Mouse (Mus musculus) spleen, adult 2 months (tissue): ENCODE data around the gene Lrrc42. TPM values are rescaled to one million over a fixed set of nuclear protein-coding genes. Genes with fewer than 3 reads are reported as not detected.

Experiments
- DNase-seq, 2 experiments: peaks; one replicate each; pipeline versions ENCODE4 v3.0.0 to v3.0.0-alpha.2; 2012 to 2021; ENCODE audit warnings: low spot score in 2 of 2, low read depth in 1 of 2
- H3K27ac ChIP-seq: fragments of 200-500 bp; 2 replicates; pipeline ENCODE4 v1.5.1; 2012; ENCODE audit warnings: low read length, inconsistent platforms; ENCODE audit not compliant: insufficient read depth
- H3K27me3 ChIP-seq: fragments of 200-500 bp; 2 replicates; pipeline ENCODE4 v1.6.1; 2012; ENCODE audit warnings: mild to moderate bottlenecking, moderate library complexity, low read length, inconsistent platforms; ENCODE audit not compliant: control insufficient read depth, insufficient read depth
- H3K36me3 ChIP-seq: fragments of 200-500 bp; 2 replicates; pipeline ENCODE4 v1.6.1; 2012; ENCODE audit warnings: mild to moderate bottlenecking, low read length, inconsistent platforms; ENCODE audit not compliant: control insufficient read depth, insufficient read depth
- H3K4me1 ChIP-seq: fragments of 200-500 bp; 2 replicates; pipeline ENCODE4 v1.6.1; 2011; ENCODE audit warnings: inconsistent platforms; ENCODE audit not compliant: control insufficient read depth, insufficient read depth, insufficient read length
- H3K4me3 ChIP-seq: fragments of 200-500 bp; 2 replicates; pipeline ENCODE4 v1.5.1; 2011; ENCODE audit warnings: mild to moderate bottlenecking, inconsistent platforms; ENCODE audit not compliant: insufficient read depth, insufficient read length; ENCODE audit errors: extremely low read depth
- CTCF ChIP-seq: fragments of 200-500 bp; IDR thresholded peaks from 2 replicates; pipeline ENCODE4 v1.5.1; 2011; ENCODE audit warnings: mild to moderate bottlenecking, inconsistent platforms; ENCODE audit not compliant: insufficient read depth, insufficient read length, insufficient replicate concordance; ENCODE audit errors: extremely low read depth
- POLR2A ChIP-seq: fragments of 200-500 bp; IDR thresholded peaks from 2 replicates; pipeline ENCODE4 v1.6.1; 2011; ENCODE audit warnings: low read depth, low read length, inconsistent platforms
- WGBS: fragments of 180-500 bp; shearing (Covaris S2); methylation state at CpG from one replicate; pipeline ENCODE4 v1.1.7; 2018; 5-methylcytosine and 5-hydroxymethylcytosine counted together
- polyA plus RNA-seq: library from polyadenylated mRNA; depleted of rRNA; stranded (reverse); fragments of >200 nt; gene quantifications from 2 replicates; pipeline ENCODE4 v1.2.3, GENCODE M21; 2012

The Lrrc42 gene
- polyA plus RNA-seq, 1 experiment, result 6.0 TPM

DNA sequence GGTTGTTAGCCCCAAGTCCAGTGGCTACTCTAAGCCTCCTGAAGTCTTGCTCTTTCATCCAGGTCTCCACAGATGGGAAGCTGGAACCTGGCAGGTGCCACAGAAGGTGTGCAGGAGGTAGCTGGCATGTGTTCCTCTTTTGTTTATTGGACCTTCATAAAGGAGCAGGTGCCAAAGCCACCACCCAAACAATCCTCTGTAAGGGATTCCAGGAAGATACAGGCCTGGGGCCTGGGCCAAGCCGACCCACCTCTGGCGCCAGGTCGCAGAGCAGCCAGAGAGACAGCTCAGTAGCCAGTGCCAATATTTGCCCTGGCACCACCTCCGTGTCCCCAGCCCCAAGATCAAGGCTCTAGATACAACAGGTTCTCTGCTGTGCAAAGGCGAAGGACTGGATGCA lies 31.8 kb downstream of the Lrrc42 start:
- Histone ChIP-seq H3K36me3 (no peaks in the 10 kb centered on the region), H3K27ac (no peak overlapping the region), H3K4me1 (no peaks in the 10 kb centered on the region), H3K4me3 (no peak overlapping the region), H3K27me3 (no peaks in the 10 kb centered on the region)
- TF ChIP-seq POLR2A (no peak), CTCF (no peak)
- DNase-seq, result no peak
- WGBS, result 80% methylated on average over 5 of the region's 5 CpGs

DNA sequence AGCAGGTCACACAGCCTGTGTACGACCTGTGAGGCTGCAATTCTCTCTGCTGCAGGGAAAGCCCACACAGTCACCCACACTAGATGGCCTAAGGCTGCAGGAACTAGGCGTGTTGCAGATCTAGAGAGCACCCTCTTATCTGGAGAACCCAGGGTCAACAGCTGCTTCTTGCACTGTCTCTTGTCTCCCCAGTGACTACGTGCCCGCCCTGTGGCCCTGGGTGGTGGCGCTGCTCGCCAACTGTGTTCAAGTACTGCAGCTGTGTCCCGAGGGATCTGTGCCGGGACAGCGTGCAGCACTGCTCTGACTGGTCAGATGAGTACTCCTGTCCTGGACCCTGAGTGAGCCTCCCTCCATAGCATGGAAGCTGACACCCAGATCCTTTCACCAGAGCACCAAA lies 35.8 kb downstream of the Lrrc42 start:
- Histone ChIP-seq H3K27ac (no peak overlapping the region), H3K36me3 (no peaks in the 10 kb centered on the region), H3K27me3 (no peaks in the 10 kb centered on the region), H3K4me3 (no peak overlapping the region), H3K4me1 (no peaks in the 10 kb centered on the region)
- 60% methylated on average over 9 of the region's 9 CpGs for WGBS
- no peak for DNase-seq
- no peak for TF ChIP-seq POLR2A
- no peak for TF ChIP-seq CTCF

DNA sequence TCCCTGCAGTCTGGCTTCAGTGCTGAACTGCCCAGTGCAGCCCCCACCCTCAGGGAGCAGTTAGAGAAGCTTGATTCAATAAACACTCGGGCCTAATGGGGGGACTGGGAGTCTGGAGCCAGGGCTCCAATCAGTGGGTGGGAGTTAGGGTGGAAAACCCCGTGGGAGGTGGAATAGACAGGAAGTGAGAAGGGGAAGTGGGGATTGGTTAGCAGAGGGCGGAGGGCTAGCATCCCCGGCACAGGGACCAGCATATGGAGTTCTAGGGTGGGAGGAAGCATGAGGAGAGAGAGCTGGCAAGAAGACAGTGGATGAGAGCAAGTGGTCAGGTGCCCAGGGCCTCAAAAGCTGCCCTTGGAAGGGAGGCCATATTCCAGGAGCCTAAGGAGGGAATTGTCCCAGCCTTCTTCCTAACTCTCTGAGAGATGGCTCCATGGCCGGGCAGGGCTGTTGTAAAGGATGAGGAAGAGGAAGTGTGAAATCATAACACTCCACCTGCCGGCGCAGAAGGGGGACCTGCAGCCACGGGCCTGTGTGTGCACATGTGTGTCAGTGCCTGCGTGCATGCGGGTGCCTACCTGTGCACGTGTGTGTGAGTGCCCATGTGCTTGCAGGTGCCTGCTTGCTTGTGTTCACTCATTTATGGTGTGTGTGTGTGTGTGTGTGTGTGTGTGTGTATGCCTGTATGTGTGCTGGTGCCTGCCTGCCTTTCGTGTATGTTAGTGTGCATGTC lies 39.9 kb downstream of the Lrrc42 start:
- TF ChIP-seq POLR2A (no peak), CTCF (no peak)
- peaks cover 5% of the 10 kb centered on the region for H3K4me1 ChIP-seq
- no peaks in the 10 kb centered on the region for H3K27me3 ChIP-seq
- 52% methylated on average over 12 of the region's 12 CpGs for WGBS
- no peak overlapping the region for H3K27ac ChIP-seq
- H3K4me3 ChIP-seq, result no peak overlapping the region
- H3K36me3 ChIP-seq, result peaks cover 2% of the 10 kb centered on the region; the same call in 1 of the 2 replicates
- no peak for DNase-seq

DNA sequence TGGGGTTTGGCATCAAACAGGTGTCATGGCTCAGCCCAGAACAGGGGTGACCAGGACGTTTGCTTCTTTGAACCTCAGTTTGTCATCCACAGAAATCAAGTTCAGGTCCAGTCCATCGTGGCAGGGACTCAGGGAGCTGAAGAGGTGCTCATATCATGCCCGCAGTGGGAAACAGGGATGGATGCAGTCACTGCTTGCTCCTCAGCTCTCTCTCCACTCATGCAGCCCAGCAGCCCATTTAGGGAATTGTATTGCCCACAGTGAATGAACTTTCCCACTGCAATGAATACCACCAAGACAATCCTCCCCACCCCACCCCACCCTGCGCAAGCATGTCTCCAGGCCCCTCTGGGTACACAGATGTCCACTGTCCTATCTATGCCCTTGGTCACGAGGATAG lies 41.4 kb downstream of the Lrrc42 start:
- no peak overlapping the region for H3K4me3 ChIP-seq
- H3K36me3 ChIP-seq, result peaks cover 2% of the 10 kb centered on the region; the same call in 1 of the 2 replicates
- 91% methylated on average over 5 of the region's 5 CpGs for WGBS
- H3K27ac ChIP-seq, result no peak overlapping the region
- H3K27me3 ChIP-seq, result no peaks in the 10 kb centered on the region
- peaks cover 5% of the 10 kb centered on the region for H3K4me1 ChIP-seq
- TF ChIP-seq POLR2A (no peak), CTCF (no peak)
- DNase-seq, result no peak

DNA sequence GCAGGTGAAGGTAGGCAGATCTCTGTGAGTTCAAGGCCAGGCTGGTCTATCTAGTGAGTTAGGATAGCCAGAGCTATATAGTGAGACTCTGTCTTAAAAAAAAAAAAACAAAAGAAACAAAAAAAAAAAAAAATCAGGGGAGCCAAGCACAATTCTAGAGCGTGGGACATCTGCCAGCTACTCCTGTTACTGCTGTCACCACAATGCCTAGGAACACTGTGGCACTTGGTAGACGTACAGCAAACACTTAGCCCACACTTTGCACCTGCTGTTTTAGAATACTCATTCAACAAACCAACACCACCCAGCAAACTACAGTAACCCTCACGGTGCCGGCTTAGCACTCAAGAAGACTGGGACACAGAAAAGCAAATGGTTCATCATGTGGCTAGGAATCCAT lies 41.9 kb downstream of the Lrrc42 start:
- TF ChIP-seq CTCF, result no peak
- no peak for TF ChIP-seq POLR2A
- H3K4me3 ChIP-seq, result no peak overlapping the region
- 82% methylated on average over 4 of the region's 4 CpGs for WGBS
- peaks cover 5% of the 10 kb centered on the region for H3K4me1 ChIP-seq
- no peaks in the 10 kb centered on the region for H3K27me3 ChIP-seq
- H3K27ac ChIP-seq, result no peak overlapping the region
- peaks cover 3% of the 10 kb centered on the region; the same call in 1 of the 2 replicates for H3K36me3 ChIP-seq
- no peak for DNase-seq

DNA sequence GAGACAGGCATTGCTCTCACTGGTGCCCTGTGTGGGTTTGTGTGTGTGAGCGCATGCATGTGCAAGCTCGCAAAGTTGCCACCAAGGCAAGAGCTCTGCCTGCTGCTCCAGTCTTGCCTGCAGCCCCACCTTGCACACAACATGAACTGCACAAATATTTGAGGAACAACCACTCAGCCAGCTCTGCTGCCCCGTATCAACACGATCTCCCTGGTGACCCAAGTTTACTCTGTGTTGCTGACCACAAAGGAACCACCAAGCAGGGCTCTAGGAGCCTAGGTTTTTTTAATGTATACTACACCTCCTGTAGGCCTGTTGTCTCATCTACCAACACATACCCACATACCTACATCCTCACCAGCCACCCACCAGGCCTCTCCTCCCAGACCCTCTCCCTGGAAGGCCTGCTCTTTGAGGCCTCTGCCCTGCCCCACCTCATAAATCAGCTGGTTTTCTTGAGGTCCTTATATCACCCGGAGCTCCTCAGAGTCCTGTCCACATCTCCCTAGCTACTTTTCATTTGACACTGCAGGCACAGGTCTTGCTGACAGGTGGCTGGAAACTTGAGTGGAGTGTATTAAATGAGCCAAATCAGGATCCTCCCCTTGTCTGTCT lies 42.7 kb downstream of the Lrrc42 start:
- no peak for DNase-seq
- H3K4me3 ChIP-seq, result no peak overlapping the region
- no peaks in the 10 kb centered on the region for H3K27me3 ChIP-seq
- WGBS, result 23% methylated on average over 5 of the region's 5 CpGs
- TF ChIP-seq CTCF, result no peak
- H3K4me1 ChIP-seq, result peaks cover 5% of the 10 kb centered on the region
- H3K27ac ChIP-seq, result no peak overlapping the region
- peaks cover 3% of the 10 kb centered on the region for H3K36me3 ChIP-seq

DNA sequence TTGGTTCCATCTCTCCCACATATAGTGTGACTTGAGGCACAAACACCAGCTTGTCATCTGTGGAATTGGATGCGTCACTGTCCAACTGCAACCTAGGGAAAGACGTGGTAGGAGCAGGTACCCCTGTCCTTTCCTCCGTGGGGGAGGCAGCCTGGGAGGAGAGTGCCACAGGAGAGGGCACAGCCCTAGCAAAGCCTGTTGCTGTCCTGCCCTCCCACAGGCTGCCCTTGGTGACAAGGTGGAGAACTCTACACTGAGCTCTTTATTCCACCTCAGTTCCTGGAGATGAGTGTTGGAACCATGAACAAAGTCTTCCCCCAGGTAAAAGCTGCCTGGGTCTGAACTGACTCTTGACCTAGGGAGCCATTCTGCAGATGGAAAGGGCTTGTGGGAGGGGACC lies 44.5 kb downstream of the Lrrc42 start, which contains the start of gene Ldlrad1:
TSS of gene Ldlrad1 (plus strand) at position 301 of the 400 bp plus-strand sequence.
- TF ChIP-seq POLR2A (no peak), CTCF (no peak)
- no peak within 1 kb of the TSS for H3K4me3 ChIP-seq
- H3K4me1 ChIP-seq, result peaks cover 5% of the 10 kb centered on the region
- WGBS, result 96% methylated on average over 3 of the region's 3 CpGs
- H3K27me3 ChIP-seq, result no peaks in the 10 kb centered on the region
- no peak within 1 kb of the TSS for H3K27ac ChIP-seq
- no peak for DNase-seq
- H3K36me3 ChIP-seq, result peaks cover 11% of the 10 kb centered on the region
